Mouse (Mus musculus) adrenal gland, postnatal 10 days (tissue): Measurements from ENCODE around the gene Dgcr8. TPM values are rescaled to one million over a fixed set of nuclear protein-coding genes. Genes with fewer than 3 reads are reported as not detected.
"Not testable (repeated sequence)": the region's sequence is repeated elsewhere in the genome, so short reads cannot be mapped to it uniquely, and the experiment has no call there.

ENCODE experiments used
- DNase-seq: peaks from one replicate; pipeline ENCODE4 v3.0.0; 2021; ENCODE audit warnings: mixed read lengths
- long read RNA-seq, 2 experiments: library from polyadenylated mRNA; stranded (forward); transcript quantifications; one replicate each; pipeline ENCODE4 v2.0.0; 2021
- total RNA-seq, 2 experiments: library from RNA; stranded (reverse); gene quantifications; 2 replicates each; pipeline ENCODE4 v1.2.3; 2021

The Dgcr8 gene
- total RNA-seq, result 10 to 100 TPM; 26.8 to 41.9 TPM
- long read RNA-seq, experiment 1, full-length matches to known transcripts, result 15 of 22 reads
- long read RNA-seq, experiment 1, partial matches to known transcripts, result 2 of 22 reads
- long read RNA-seq, experiment 1, other reads (novel, unspliced or antisense), result 5 of 22 reads
- long read RNA-seq, experiment 2, full-length matches to known transcripts, result 1 of 8 reads
- long read RNA-seq, experiment 2, partial matches to known transcripts, result 3 of 8 reads
- long read RNA-seq, experiment 2, other reads (novel, unspliced or antisense), result 4 of 8 reads

- DNase-seq, result peak; percentile 99
These were observed at the start of gene Dgcr8 for GRCm38 (mm10) chr16:18289067-18289588. Gene Dgcr8, minus strand, starts transcription at chr16:18289246.

- DNase-seq, result peak; percentile 56
These were observed 48.2 kb upstream of the Dgcr8 start for GRCm38 (mm10) chr16:18337261-18337660.

- DNase-seq, result no peak
These were observed 46.9 kb upstream of the Dgcr8 start for GRCm38 (mm10) chr16:18335981-18336380.

GRCm38 (mm10) chr16:18333976-18334375, 44.9 kb upstream of the Dgcr8 start:
- DNase-seq, result peak; percentile 58

GRCm38 (mm10) chr16:18328524-18328923, 39.5 kb upstream of the Dgcr8 start:
- no peak for DNase-seq

GRCm38 (mm10) chr16:18327936-18328335, 38.9 kb upstream of the Dgcr8 start:
- no peak for DNase-seq

- DNase-seq, result no peak
These were observed 36.7 kb upstream of the Dgcr8 start for GRCm38 (mm10) chr16:18325741-18326140.

- DNase-seq, result no peak
These were observed 35.0 kb upstream of the Dgcr8 start for GRCm38 (mm10) chr16:18324031-18324430.

- no peak for DNase-seq
These were observed 34.4 kb upstream of the Dgcr8 start for GRCm38 (mm10) chr16:18323460-18323859.

GRCm38 (mm10) chr16:18321443-18321842, 32.4 kb upstream of the Dgcr8 start:
- DNase-seq, result no peak

- DNase-seq, result no peak
These were observed 29.9 kb upstream of the Dgcr8 start for GRCm38 (mm10) chr16:18318992-18319391.

GRCm38 (mm10) chr16:18308159-18308558, 19.1 kb upstream of the Dgcr8 start:
- no peak for DNase-seq

GRCm38 (mm10) chr16:18289614-18290013, 568 bp upstream of the Dgcr8 start:
- DNase-seq, result not testable (repeated sequence)

- peak; percentile 88 for DNase-seq
These were observed 425 bp downstream of the Dgcr8 start for GRCm38 (mm10) chr16:18288581-18289061.

GRCm38 (mm10) chr16:18288166-18288565, 880 bp downstream of the Dgcr8 start:
- DNase-seq, result peak; percentile 31

GRCm38 (mm10) chr16:18275166-18275565, 13.9 kb downstream of the Dgcr8 start:
- DNase-seq, result no peak

- DNase-seq, result no peak
These were observed 20.9 kb downstream of the Dgcr8 start for GRCm38 (mm10) chr16:18268182-18268581.

- no peak for DNase-seq
These were observed 24.0 kb downstream of the Dgcr8 start for GRCm38 (mm10) chr16:18265024-18265423.

- DNase-seq, result no peak
These were observed 30.8 kb downstream of the Dgcr8 start, which contains the start of gene Gm49776 for GRCm38 (mm10) chr16:18258221-18258620. Gene Gm49776, minus strand, starts transcription at chr16:18258321.

GRCm38 (mm10) chr16:18253866-18254265, 35.2 kb downstream of the Dgcr8 start:
- DNase-seq, result no peak

- DNase-seq, result no peak
These were observed 36.3 kb downstream of the Dgcr8 start for GRCm38 (mm10) chr16:18252736-18253135.

GRCm38 (mm10) chr16:18250828-18251790, 37.9 kb downstream of the Dgcr8 start:
- no peak for DNase-seq

- DNase-seq, result no peak
These were observed 38.8 kb downstream of the Dgcr8 start for GRCm38 (mm10) chr16:18250231-18250630.
